Mouse (Mus musculus) embryonic facial prominence, embryonic 10.5 days (tissue): ENCODE data around the gene Gm26920. TPM values are rescaled to one million over a fixed set of nuclear protein-coding genes. Genes with fewer than 3 reads are reported as not detected.

ENCODE experiments used
- DNase-seq: peaks from one replicate; pipeline ENCODE4 v3.0.0-alpha.2; 2017; ENCODE audit warnings: low spot score
- H3K27ac ChIP-seq: fragments of 300-500 bp; sonication (generic); replicated peaks from 2 replicates; pipeline ENCODE4 v1.5.1; 2016; ENCODE audit warnings: mild to moderate bottlenecking
- H3K27me3 ChIP-seq: fragments of 300-500 bp; sonication (generic); replicated peaks from 2 replicates; pipeline ENCODE4 v1.6.1; 2016; ENCODE audit warnings: low read depth, mild to moderate bottlenecking; ENCODE audit not compliant: poor library complexity, severe bottlenecking
- H3K36me3 ChIP-seq: fragments of 300-500 bp; sonication (generic); replicated peaks from 2 replicates; pipeline ENCODE4 v1.6.1; 2016; ENCODE audit warnings: mild to moderate bottlenecking, moderate library complexity
- H3K4me1 ChIP-seq: fragments of 300-500 bp; sonication (generic); 2 replicates; pipeline ENCODE4 v1.6.1; 2016
- H3K4me3 ChIP-seq: fragments of 300-500 bp; sonication (generic); 2 replicates; pipeline ENCODE4 v1.5.1; 2016; ENCODE audit warnings: mild to moderate bottlenecking, moderate library complexity
- H3K9me3 ChIP-seq: fragments of 300-500 bp; sonication (generic); 2 replicates; pipeline ENCODE4 v1.6.1; 2016; ENCODE audit warnings: mild to moderate bottlenecking
- WGBS: fragments of 180-500 bp; shearing (Covaris S2); methylation state at CpG from one replicate; pipeline ENCODE4 v1.1.7; 2016; 5-methylcytosine and 5-hydroxymethylcytosine counted together
- microRNA-seq: library from miRNA; unstranded; fragments of <30 nt; microRNA quantifications from one replicate; pipeline ENCODE4, GENCODE M21; 2017
- polyA plus RNA-seq: library from polyadenylated mRNA; unstranded; fragments of >200 nt; fragmentation: Nextera tagmentation; extraction: Ambion mirVana; gene quantifications from 2 replicates; pipeline ENCODE4 v1.2.1, GENCODE M21; 2016

Gm26920 gene
- polyA plus RNA-seq, 1 experiment from 2014 or later = 4.8 TPM

DNA sequence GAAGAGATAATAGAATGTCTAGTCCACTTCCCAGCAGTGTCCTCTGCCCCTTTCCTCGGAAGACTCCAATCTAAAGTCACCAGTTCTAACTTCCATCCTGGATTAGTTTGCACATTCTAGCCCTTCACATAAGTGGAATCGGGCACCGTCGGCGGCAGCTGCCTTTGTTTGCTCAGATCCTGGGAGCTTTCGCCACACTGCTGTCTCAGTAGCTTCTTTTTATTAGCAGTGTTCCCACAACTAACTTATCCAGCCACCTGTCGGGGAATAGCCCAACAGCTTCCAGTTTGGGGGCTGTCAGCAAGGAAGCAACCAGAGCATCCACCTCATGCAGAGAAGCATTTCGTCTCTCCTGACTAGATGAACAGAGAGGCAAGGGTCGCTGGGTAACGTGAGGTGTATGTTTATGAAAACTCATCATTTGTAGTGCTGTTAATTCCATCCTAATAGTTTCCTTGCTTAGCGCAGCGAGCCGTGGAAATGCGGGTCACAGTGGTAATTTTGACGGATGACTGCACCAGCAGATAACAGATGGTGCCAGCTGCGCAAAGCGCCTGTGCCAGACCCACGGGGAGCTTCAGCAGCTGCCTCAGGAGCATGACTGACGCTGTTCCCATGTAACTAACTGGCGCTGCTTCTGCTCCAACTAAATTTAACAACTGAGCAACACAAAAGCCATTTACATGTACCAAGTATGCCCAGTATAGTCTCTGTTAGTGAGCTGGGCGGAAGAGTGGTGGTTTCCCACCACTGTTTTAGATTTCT lies 80.7 kb downstream of the Gm26920 start:
- H3K9me3 ChIP-seq = no peaks in the 10 kb centered on the region
- no peak overlapping the region for H3K4me3 ChIP-seq
- peak overlapping the region; percentile 15; the same call in 1 of the 2 replicates for H3K27ac ChIP-seq
- no peak for DNase-seq
- 85% methylated on average over 21 of the region's 21 CpGs for WGBS
- peaks cover 90% of the 10 kb centered on the region for H3K36me3 ChIP-seq
- H3K27me3 ChIP-seq = no peaks in the 10 kb centered on the region
- peaks cover 37% of the 10 kb centered on the region for H3K4me1 ChIP-seq

- no peak overlapping the region for H3K4me3 ChIP-seq
- 72% methylated on average over 6 of the region's 6 CpGs for WGBS
- DNase-seq = no peak
- peaks cover 90% of the 10 kb centered on the region for H3K36me3 ChIP-seq
- H3K27ac ChIP-seq = peak overlapping the region; percentile 60
- no peaks in the 10 kb centered on the region for H3K27me3 ChIP-seq
- no peaks in the 10 kb centered on the region for H3K9me3 ChIP-seq
- H3K4me1 ChIP-seq = peaks cover 37% of the 10 kb centered on the region
These were observed 82.1 kb downstream of the Gm26920 start for GRCm38 (mm10) chr7:30008020-30008690.

- H3K4me3 ChIP-seq = no peak overlapping the region
- H3K36me3 ChIP-seq = peaks cover 91% of the 10 kb centered on the region
- peak overlapping the region; percentile 60 for H3K27ac ChIP-seq
- DNase-seq = no peak
- H3K4me1 ChIP-seq = peaks cover 37% of the 10 kb centered on the region
- 84% methylated on average over 1 of the region's 1 CpGs for WGBS
- no peaks in the 10 kb centered on the region for H3K27me3 ChIP-seq
- H3K9me3 ChIP-seq = no peaks in the 10 kb centered on the region
These were observed 82.6 kb downstream of the Gm26920 start for GRCm38 (mm10) chr7:30007601-30008000.

Small RNAs within 50 kb of the gene (microRNA-seq; reads per million reads assigned to microRNA genes)
- gene Gm23368 = not detected

Other genes with a start within 250 kb of the Gm26920 start
- gene Zfp940, start 236.7 kb downstream of the Gm26920 start, polyA plus RNA-seq = 10.1 and 10.7 TPM in 2 replicates
- gene Zfp420, start 230.4 kb downstream of the Gm26920 start, polyA plus RNA-seq = 8.1 and 8.6 TPM in 2 replicates
- 9.5 and 10.0 TPM in 2 replicates for gene Zfp27, start 183.8 kb downstream of the Gm26920 start, polyA plus RNA-seq
- gene Zfp383, start 182.2 kb downstream of the Gm26920 start, polyA plus RNA-seq = 4.6 and 6.3 TPM in 2 replicates
- 13.9 and 14.7 TPM in 2 replicates for gene Zfp74, start 136.3 kb downstream of the Gm26920 start, polyA plus RNA-seq
- 30.4 and 34.3 TPM in 2 replicates for gene Zfp568, start 106.5 kb downstream of the Gm26920 start, polyA plus RNA-seq
- 3.4 and 4.5 TPM in 2 replicates for gene Zfp14, start 39.0 kb downstream of the Gm26920 start, polyA plus RNA-seq
- 5.6 and 6.4 TPM in 2 replicates for gene Zfp82, start 17.5 kb downstream of the Gm26920 start, polyA plus RNA-seq
- 20.0 and 21.0 TPM in 2 replicates for gene Zfp566, start 117 bp upstream of the Gm26920 start, polyA plus RNA-seq
- gene Zfp260, start 4.4 kb upstream of the Gm26920 start, polyA plus RNA-seq = 119 and 127 TPM in 2 replicates
- 9.7 and 11.4 TPM in 2 replicates for gene Zfp382, start 31.5 kb upstream of the Gm26920 start, polyA plus RNA-seq
- gene Zfp146, start 79.3 kb upstream of the Gm26920 start, polyA plus RNA-seq = 19.9 and 20.1 TPM in 2 replicates
- gene Cox7a1, start 93.7 kb upstream of the Gm26920 start, polyA plus RNA-seq = 2.5 and 4.2 TPM in 2 replicates
- 54.8 and 61.9 TPM in 2 replicates for gene Capns1, start 108.4 kb upstream of the Gm26920 start, polyA plus RNA-seq
- 174 and 177 TPM in 2 replicates for gene Polr2i, start 141.5 kb upstream of the Gm26920 start, polyA plus RNA-seq
- gene Tbcb, start 141.9 kb upstream of the Gm26920 start, polyA plus RNA-seq = 270 and 275 TPM in 2 replicates
- gene Ovol3, start 145.3 kb upstream of the Gm26920 start, polyA plus RNA-seq = not detected in 2 replicates
- gene Thap8, start 189.7 kb upstream of the Gm26920 start, polyA plus RNA-seq = 0.45 and 0.90 TPM in 2 replicates
- gene Wdr62, start 190.0 kb upstream of the Gm26920 start, polyA plus RNA-seq = 17.8 and 18.2 TPM in 2 replicates
- 53.0 and 53.4 TPM in 2 replicates for gene Clip3, start 201.3 kb upstream of the Gm26920 start, polyA plus RNA-seq
- 95.5 and 97.0 TPM in 2 replicates for gene Alkbh6, start 218.3 kb upstream of the Gm26920 start, polyA plus RNA-seq
- 51.1 and 65.6 TPM in 2 replicates for gene Syne4, start 224.4 kb upstream of the Gm26920 start, polyA plus RNA-seq
- 2.1 TPM in 2 replicates for gene E130208F15Rik, start 231.3 kb upstream of the Gm26920 start, polyA plus RNA-seq
- gene Sdhaf1, start 233.5 kb upstream of the Gm26920 start, polyA plus RNA-seq = 17.5 and 17.8 TPM in 2 replicates